Mouse (Mus musculus): ENCODE measurements around the gene Ankrd17. TPM values are rescaled to one million over a fixed set of nuclear protein-coding genes. Genes with fewer than 3 reads are reported as not detected.

The Ankrd17 gene
- 40.0 and 41.2 TPM in 2 replicates for polyA plus RNA-seq (2014; fragmentation: Nextera tagmentation; extraction: Ambion mirVana)

GRCm38 (mm10) chr5:90366121-90367066 is at the start of gene Ankrd17:
Ankrd17 (minus strand) TSS chr5:90366577.
- Histone ChIP-seq H3K36me3 (ENCODE audit: control insufficient read depth, insufficient read depth, low read length) (peaks cover 6% of the 10 kb centered on the region; the same call in 1 of the 2 replicates), H3K4me2 (replicated peaks; ENCODE audit: low read depth, low read length) (peak within 1 kb of the TSS; percentile 58), H3K27ac (ENCODE audit: low read depth, low read length) (peak within 1 kb of the TSS; percentile 99), H3K4me3 (ENCODE audit: low read length) (peak within 1 kb of the TSS; percentile 95), H3K9me3 (ENCODE audit: control insufficient read depth, low read length) (no peaks in the 10 kb centered on the region), H3K27me3 (ENCODE audit: control insufficient read depth, insufficient read depth, low read length) (no peaks in the 10 kb centered on the region), H3K4me1 (ENCODE audit: control insufficient read depth, insufficient read depth, low read length) (peaks cover 18% of the 10 kb centered on the region), H3K9ac (ENCODE audit: low read depth, low read length) (peak within 1 kb of the TSS; percentile 95)
- under 1% methylated on average over 39 of the region's 104 CpGs for WGBS
- peak; percentile 93 for ATAC-seq (ENCODE audit: low FRiP score, low TSS enrichment)

- H3K4me1 ChIP-seq (ENCODE audit: control insufficient read depth, insufficient read depth, low read length) = no peaks in the 10 kb centered on the region
- no peaks in the 10 kb centered on the region for H3K36me3 ChIP-seq (ENCODE audit: control insufficient read depth, insufficient read depth, low read length)
- H3K4me3 ChIP-seq (ENCODE audit: low read length) = no peak overlapping the region
- no peak overlapping the region for H3K9ac ChIP-seq (ENCODE audit: low read depth, low read length)
- no peaks in the 10 kb centered on the region for H3K27me3 ChIP-seq (ENCODE audit: control insufficient read depth, insufficient read depth, low read length)
- no peak for ATAC-seq (ENCODE audit: low FRiP score, low TSS enrichment)
- no peaks in the 10 kb centered on the region for H3K9me3 ChIP-seq (ENCODE audit: control insufficient read depth, low read length)
- WGBS = 53% methylated on average over 6 of the region's 6 CpGs
- no peak overlapping the region for H3K27ac ChIP-seq (ENCODE audit: low read depth, low read length)
- no peak overlapping the region for H3K4me2 ChIP-seq (replicated peaks; ENCODE audit: low read depth, low read length)
These were observed 48.5 kb upstream of the Ankrd17 start for GRCm38 (mm10) chr5:90414925-90415295.

- no peak for ATAC-seq (ENCODE audit: low FRiP score, low TSS enrichment)
- H3K4me3 ChIP-seq (ENCODE audit: low read length) = no peak overlapping the region
- no peak overlapping the region for H3K27ac ChIP-seq (ENCODE audit: low read depth, low read length)
- no peak overlapping the region for H3K4me2 ChIP-seq (replicated peaks; ENCODE audit: low read depth, low read length)
- H3K9ac ChIP-seq (ENCODE audit: low read depth, low read length) = no peak overlapping the region
- H3K9me3 ChIP-seq (ENCODE audit: control insufficient read depth, low read length) = no peaks in the 10 kb centered on the region
- H3K36me3 ChIP-seq (ENCODE audit: control insufficient read depth, insufficient read depth, low read length) = no peaks in the 10 kb centered on the region
- no peaks in the 10 kb centered on the region for H3K4me1 ChIP-seq (ENCODE audit: control insufficient read depth, insufficient read depth, low read length)
- H3K27me3 ChIP-seq (ENCODE audit: control insufficient read depth, insufficient read depth, low read length) = no peaks in the 10 kb centered on the region
- 83% methylated on average over 8 of the region's 8 CpGs for WGBS
These were observed 48.0 kb upstream of the Ankrd17 start for GRCm38 (mm10) chr5:90414142-90414924.

GRCm38 (mm10) chr5:90405210-90405609 is 38.8 kb upstream of the Ankrd17 start:
- Histone ChIP-seq H3K4me3 (ENCODE audit: low read length) (no peak overlapping the region), H3K9me3 (ENCODE audit: control insufficient read depth, low read length) (no peaks in the 10 kb centered on the region), H3K4me2 (replicated peaks; ENCODE audit: low read depth, low read length) (no peak overlapping the region), H3K9ac (ENCODE audit: low read depth, low read length) (no peak overlapping the region), H3K4me1 (ENCODE audit: control insufficient read depth, insufficient read depth, low read length) (no peaks in the 10 kb centered on the region), H3K27ac (ENCODE audit: low read depth, low read length) (no peak overlapping the region), H3K36me3 (ENCODE audit: control insufficient read depth, insufficient read depth, low read length) (no peaks in the 10 kb centered on the region), H3K27me3 (ENCODE audit: control insufficient read depth, insufficient read depth, low read length) (no peaks in the 10 kb centered on the region)
- 87% methylated on average over 4 of the region's 4 CpGs for WGBS
- no peak for ATAC-seq (ENCODE audit: low FRiP score, low TSS enrichment)

- WGBS = 86% methylated on average over 4 of the region's 4 CpGs
- H3K4me2 ChIP-seq (replicated peaks; ENCODE audit: low read depth, low read length) = no peak overlapping the region
- H3K9me3 ChIP-seq (ENCODE audit: control insufficient read depth, low read length) = no peaks in the 10 kb centered on the region
- H3K4me1 ChIP-seq (ENCODE audit: control insufficient read depth, insufficient read depth, low read length) = no peaks in the 10 kb centered on the region
- H3K36me3 ChIP-seq (ENCODE audit: control insufficient read depth, insufficient read depth, low read length) = no peaks in the 10 kb centered on the region
- no peak overlapping the region for H3K27ac ChIP-seq (ENCODE audit: low read depth, low read length)
- ATAC-seq (ENCODE audit: low FRiP score, low TSS enrichment) = no peak
- H3K9ac ChIP-seq (ENCODE audit: low read depth, low read length) = no peak overlapping the region
- no peak overlapping the region for H3K4me3 ChIP-seq (ENCODE audit: low read length)
- no peaks in the 10 kb centered on the region for H3K27me3 ChIP-seq (ENCODE audit: control insufficient read depth, insufficient read depth, low read length)
These were observed 30.4 kb upstream of the Ankrd17 start for GRCm38 (mm10) chr5:90396817-90397216.

GRCm38 (mm10) chr5:90394322-90394721 is 27.9 kb upstream of the Ankrd17 start:
- no peak overlapping the region for H3K9ac ChIP-seq (ENCODE audit: low read depth, low read length)
- no peaks in the 10 kb centered on the region for H3K36me3 ChIP-seq (ENCODE audit: control insufficient read depth, insufficient read depth, low read length)
- no peaks in the 10 kb centered on the region for H3K9me3 ChIP-seq (ENCODE audit: control insufficient read depth, low read length)
- no peak for ATAC-seq (ENCODE audit: low FRiP score, low TSS enrichment)
- no peaks in the 10 kb centered on the region for H3K27me3 ChIP-seq (ENCODE audit: control insufficient read depth, insufficient read depth, low read length)
- no peak overlapping the region for H3K4me2 ChIP-seq (replicated peaks; ENCODE audit: low read depth, low read length)
- 82% methylated on average over 4 of the region's 4 CpGs for WGBS
- H3K4me1 ChIP-seq (ENCODE audit: control insufficient read depth, insufficient read depth, low read length) = no peaks in the 10 kb centered on the region
- H3K4me3 ChIP-seq (ENCODE audit: low read length) = no peak overlapping the region
- no peak overlapping the region for H3K27ac ChIP-seq (ENCODE audit: low read depth, low read length)

- 63% methylated on average over 5 of the region's 5 CpGs for WGBS
- no peak overlapping the region for H3K27ac ChIP-seq (ENCODE audit: low read depth, low read length)
- no peaks in the 10 kb centered on the region for H3K9me3 ChIP-seq (ENCODE audit: control insufficient read depth, low read length)
- no peaks in the 10 kb centered on the region for H3K27me3 ChIP-seq (ENCODE audit: control insufficient read depth, insufficient read depth, low read length)
- no peaks in the 10 kb centered on the region for H3K4me1 ChIP-seq (ENCODE audit: control insufficient read depth, insufficient read depth, low read length)
- no peak overlapping the region for H3K4me3 ChIP-seq (ENCODE audit: low read length)
- no peak overlapping the region for H3K9ac ChIP-seq (ENCODE audit: low read depth, low read length)
- H3K4me2 ChIP-seq (replicated peaks; ENCODE audit: low read depth, low read length) = no peak overlapping the region
- H3K36me3 ChIP-seq (ENCODE audit: control insufficient read depth, insufficient read depth, low read length) = no peaks in the 10 kb centered on the region
- ATAC-seq (ENCODE audit: low FRiP score, low TSS enrichment) = no peak
These were observed 27.4 kb upstream of the Ankrd17 start for GRCm38 (mm10) chr5:90393764-90394163.

GRCm38 (mm10) chr5:90383080-90383479 is 16.7 kb upstream of the Ankrd17 start:
- ATAC-seq (ENCODE audit: low FRiP score, low TSS enrichment) = no peak
- Histone ChIP-seq H3K27ac (ENCODE audit: low read depth, low read length) (no peak overlapping the region), H3K4me2 (replicated peaks; ENCODE audit: low read depth, low read length) (no peak overlapping the region), H3K36me3 (ENCODE audit: control insufficient read depth, insufficient read depth, low read length) (no peaks in the 10 kb centered on the region), H3K4me3 (ENCODE audit: low read length) (no peak overlapping the region), H3K9me3 (ENCODE audit: control insufficient read depth, low read length) (no peaks in the 10 kb centered on the region), H3K4me1 (ENCODE audit: control insufficient read depth, insufficient read depth, low read length) (no peaks in the 10 kb centered on the region), H3K27me3 (ENCODE audit: control insufficient read depth, insufficient read depth, low read length) (no peaks in the 10 kb centered on the region), H3K9ac (ENCODE audit: low read depth, low read length) (no peak overlapping the region)
- 55% methylated on average over 1 of the region's 1 CpGs for WGBS

GRCm38 (mm10) chr5:90381458-90381857 is 15.1 kb upstream of the Ankrd17 start:
- Histone ChIP-seq H3K27ac (ENCODE audit: low read depth, low read length) (no peak overlapping the region), H3K4me3 (ENCODE audit: low read length) (no peak overlapping the region), H3K36me3 (ENCODE audit: control insufficient read depth, insufficient read depth, low read length) (no peaks in the 10 kb centered on the region), H3K27me3 (ENCODE audit: control insufficient read depth, insufficient read depth, low read length) (no peaks in the 10 kb centered on the region), H3K4me2 (replicated peaks; ENCODE audit: low read depth, low read length) (no peak overlapping the region), H3K9me3 (ENCODE audit: control insufficient read depth, low read length) (no peaks in the 10 kb centered on the region), H3K9ac (ENCODE audit: low read depth, low read length) (no peak overlapping the region), H3K4me1 (ENCODE audit: control insufficient read depth, insufficient read depth, low read length) (no peaks in the 10 kb centered on the region)
- 72% methylated on average over 4 of the region's 4 CpGs for WGBS
- ATAC-seq (ENCODE audit: low FRiP score, low TSS enrichment) = no peak

All from kidney, embryonic 14.5 days (tissue).